Mouse (Mus musculus): ENCODE results near the gene Uox. TPM values are rescaled to one million over a fixed set of nuclear protein-coding genes. Genes with fewer than 3 reads are reported as not detected.

Uox gene
- polyA plus RNA-seq (2015; fragmentation: Nextera tagmentation; extraction: Ambion mirVana): 0.34 TPM in 1 of 2 replicates, not detected in the other

DNA sequence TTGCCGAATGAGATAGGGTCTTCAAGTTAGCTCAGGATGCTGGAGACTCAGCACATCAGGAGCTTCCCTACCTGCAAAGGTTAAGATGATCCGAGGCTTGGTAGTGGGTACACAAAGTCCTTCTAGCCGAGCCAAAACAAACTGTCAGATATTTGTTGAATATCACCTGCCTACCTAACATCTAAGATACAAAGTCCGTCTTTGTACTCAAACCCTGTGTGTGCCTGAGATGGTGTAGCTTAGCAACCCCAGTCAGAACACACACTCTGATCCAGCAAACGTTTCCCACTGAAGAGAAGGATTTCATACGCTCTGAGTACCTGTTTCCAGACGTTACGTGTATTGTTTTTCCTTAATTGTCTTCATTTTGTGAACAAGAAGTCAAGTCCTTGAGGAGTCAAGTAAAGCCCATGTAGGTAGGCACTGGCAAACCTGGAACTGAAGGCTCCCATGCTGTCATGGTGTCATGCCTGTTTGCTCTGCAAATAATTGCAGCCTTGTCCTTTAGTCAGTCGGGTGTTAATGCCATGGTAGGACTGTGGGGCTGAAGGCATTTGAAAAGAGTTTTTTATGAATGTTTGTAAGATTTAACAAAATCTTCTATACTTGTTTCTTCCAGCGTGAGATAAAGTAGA lies at the start of gene Uox:
Uox (plus strand) TSS at position 279 of the 635 bp plus-strand sequence.

DNA sequence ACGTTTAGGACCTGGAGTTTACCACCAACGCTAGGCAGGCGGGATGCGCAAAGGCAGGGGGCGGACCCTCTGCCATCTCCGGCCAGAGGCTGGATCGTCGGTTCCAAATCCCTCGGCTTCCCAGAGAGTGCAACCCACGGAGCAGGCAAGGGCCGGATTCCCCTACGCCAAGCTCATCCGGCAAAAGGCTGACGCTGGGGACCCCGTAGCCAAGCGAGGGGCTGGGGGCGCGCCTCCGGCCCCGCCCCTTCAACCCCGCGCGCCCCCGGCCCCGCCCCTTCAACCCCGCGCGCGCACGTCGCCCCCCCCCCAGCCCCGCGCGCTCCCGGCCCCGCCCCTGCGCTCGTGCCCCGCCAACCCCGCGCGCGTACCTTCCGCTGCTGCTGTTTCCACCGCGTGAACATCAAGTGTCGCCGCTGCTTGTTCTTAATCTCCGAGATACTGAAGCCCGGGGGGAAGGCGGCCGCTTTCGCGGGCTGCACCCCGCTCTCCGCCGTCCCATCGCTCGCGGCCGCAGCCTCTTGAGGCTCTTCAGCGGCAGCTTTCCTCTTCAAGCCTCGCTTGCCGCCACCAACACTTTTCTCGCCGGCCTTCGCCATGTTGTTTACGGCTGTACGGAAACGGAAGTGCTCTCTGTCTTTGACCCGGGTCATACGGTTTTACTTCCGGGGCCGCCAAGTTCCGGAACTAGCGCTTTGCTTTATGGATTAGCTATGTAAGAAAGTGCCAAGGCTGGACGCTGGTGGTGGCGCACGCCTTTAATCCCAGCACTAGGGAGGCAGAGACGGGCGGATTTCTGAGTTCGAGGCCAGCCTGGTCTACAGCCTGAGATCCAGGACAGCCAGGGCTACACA lies 49.2 kb upstream of the Uox start, which contains the start of gene Rpf1:
Rpf1 (minus strand) TSS at position 632 of the 854 bp plus-strand sequence.

DNA sequence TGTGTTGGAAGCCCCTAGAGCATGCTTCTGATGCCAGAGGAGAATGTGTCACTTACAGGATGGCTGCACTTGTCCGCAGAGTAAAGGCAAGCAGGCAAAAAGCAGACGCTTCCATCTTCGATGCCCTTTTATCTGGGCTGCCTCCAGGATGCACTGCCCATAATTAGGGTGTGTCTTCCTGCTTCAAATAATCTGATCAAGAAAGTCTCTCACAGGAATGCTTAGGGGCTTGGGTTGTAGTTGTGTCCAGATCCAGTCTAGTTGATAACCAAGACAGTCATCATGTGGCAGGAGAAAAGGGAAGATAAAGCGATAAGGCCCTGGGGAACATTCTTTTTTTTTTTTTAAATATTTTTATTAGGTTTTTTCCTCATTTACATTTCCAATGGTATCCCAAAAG lies 45.3 kb downstream of the Uox start, which contains the start of gene Dnase2b:
Dnase2b (minus strand) TSS at position 101 of the 400 bp plus-strand sequence.

DNA sequence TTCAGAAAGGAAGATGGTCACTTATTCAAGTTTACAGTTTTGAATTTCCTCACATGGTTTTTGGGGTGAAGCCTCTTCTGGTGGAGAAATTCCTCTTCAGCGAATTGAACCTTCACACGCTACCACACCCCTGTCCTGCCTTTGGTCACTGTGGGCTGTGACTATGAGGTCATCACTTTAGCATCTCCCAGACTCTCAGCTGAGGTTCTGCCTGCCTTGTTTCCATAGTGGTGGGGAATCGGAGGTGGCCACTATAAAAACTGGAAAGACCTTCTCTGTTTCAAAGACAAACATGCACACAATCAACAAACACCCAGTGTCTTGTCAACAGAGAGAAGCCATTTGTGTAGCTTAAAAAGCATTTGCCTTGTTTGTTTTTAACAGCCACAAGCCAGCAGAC lies 81.0 kb downstream of the Uox start, which contains the start of gene 4930503B20Rik:
4930503B20Rik (minus strand) TSS at position 101 of the 400 bp plus-strand sequence.

Other genes starting within 250 kb of the Uox start
- gene Ssx2ip, start 165.8 kb upstream of the Uox start, polyA plus RNA-seq (2015; fragmentation: Nextera tagmentation; extraction: Ambion mirVana): 10.5 and 11.6 TPM in 2 replicates
- gene Ctbs, start 120.6 kb upstream of the Uox start, polyA plus RNA-seq (2015; fragmentation: Nextera tagmentation; extraction: Ambion mirVana): 10.2 and 10.6 TPM in 2 replicates
- 2.0 and 2.3 TPM in 2 replicates for gene Spata1, start 70.7 kb upstream of the Uox start, polyA plus RNA-seq (2015; fragmentation: Nextera tagmentation; extraction: Ambion mirVana)
- 751 and 758 TPM in 2 replicates for gene Gng5, start 70.6 kb upstream of the Uox start, polyA plus RNA-seq (2015; fragmentation: Nextera tagmentation; extraction: Ambion mirVana)
- 25.9 and 27.7 TPM in 2 replicates for gene Rpf1, start 49.0 kb upstream of the Uox start, polyA plus RNA-seq (2015; fragmentation: Nextera tagmentation; extraction: Ambion mirVana)
- gene Dnase2b, start 45.2 kb downstream of the Uox start, polyA plus RNA-seq (2015; fragmentation: Nextera tagmentation; extraction: Ambion mirVana): not detected in 2 replicates
- gene 4930503B20Rik, start 80.9 kb downstream of the Uox start, polyA plus RNA-seq (2015; fragmentation: Nextera tagmentation; extraction: Ambion mirVana): not detected in 2 replicates
- 0.14 and 0.25 TPM in 2 replicates for gene Samd13, start 115.2 kb downstream of the Uox start, polyA plus RNA-seq (2015; fragmentation: Nextera tagmentation; extraction: Ambion mirVana)
- gene Prkacb, start 242.6 kb downstream of the Uox start, polyA plus RNA-seq (2015; fragmentation: Nextera tagmentation; extraction: Ambion mirVana): 71.5 and 84.0 TPM in 2 replicates